Mouse (Mus musculus) stomach, postnatal 0 days (tissue): ENCODE results near the gene Gbp3.

Source experiments
- CTCF ChIP-seq: IDR thresholded peaks from 2 replicates; pipeline ENCODE4 v1.5.1; 2016; ENCODE audit warnings: antibody characterized with exemption, low read depth, mild to moderate bottlenecking, moderate library complexity
- EP300 ChIP-seq: optimal IDR thresholded peaks from 2 replicates; pipeline ENCODE3; 2016; ENCODE audit warnings: antibody characterized with exemption

DNA sequence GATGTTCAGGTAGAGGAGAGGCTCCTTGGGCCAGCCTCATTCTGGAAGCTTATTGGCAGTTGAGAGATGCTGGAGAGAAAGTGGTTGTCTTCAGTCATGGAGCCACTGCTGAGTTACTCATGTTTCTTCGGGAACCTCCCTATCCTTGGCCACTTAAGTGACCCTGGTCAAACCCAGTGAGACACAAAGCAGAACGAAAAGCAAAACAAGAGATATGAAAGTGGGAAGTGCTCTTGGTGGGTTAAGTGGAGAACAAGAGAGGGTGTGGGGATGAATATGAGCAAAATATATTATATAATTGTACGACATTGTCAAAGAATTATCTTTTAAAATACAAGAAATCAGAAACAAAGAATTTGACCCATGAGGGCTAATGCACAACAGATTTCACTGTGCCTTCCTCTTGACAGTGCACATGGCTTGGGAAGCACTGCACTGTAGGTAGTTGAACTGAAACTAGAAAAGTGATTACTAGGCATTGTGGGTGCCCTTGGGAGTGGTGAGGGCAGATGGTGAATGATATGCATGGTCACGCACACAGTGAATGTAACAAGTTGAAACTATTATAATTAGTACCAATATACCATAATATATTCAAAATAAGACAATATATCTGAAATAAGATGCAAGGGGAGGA lies 30.7 kb downstream of the Gbp3 start:
- TF ChIP-seq CTCF (no peak), EP300 (no peak)
